Mouse (Mus musculus) CH12.LX (cell line): ENCODE measurements at regions not wholly inside any gene's neighbourhood (a gene's known extent, or its start where the extent isn't known, plus 50 kb on each side); places are given as distances from the start of the nearest gene placed in this dataset.

Source experiments
- DNase-seq: peaks from one replicate; pipeline ENCODE4 v3.0.0-alpha.2; 2013; ENCODE audit errors: extremely low read depth
- H3K27ac ChIP-seq: 2 replicates; pipeline ENCODE4 v1.5.1; 2012; ENCODE audit warnings: low read depth, mild to moderate bottlenecking, control low read depth, moderate library complexity; ENCODE audit not compliant: insufficient read depth
- H3K27me3 ChIP-seq: replicated peaks from 2 replicates; pipeline ENCODE3; 2012; ENCODE audit warnings: inconsistent platforms
- H3K36me3 ChIP-seq, 2 experiments: replicated peaks in 1 of 2; 2 replicates each; pipeline versions ENCODE3 to v1.6.1; 2012; ENCODE audit warnings: inconsistent platforms in 1 of 2, low read length in 1 of 2, mild to moderate bottlenecking in 1 of 2, mixed read lengths in 1 of 2, moderate library complexity in 1 of 2; ENCODE audit not compliant: control insufficient read depth in 1 of 2, insufficient read depth in 1 of 2
- H3K4me1 ChIP-seq, 2 experiments: 2 replicates each; pipeline ENCODE4 v1.6.1; 2012; ENCODE audit warnings: inconsistent platforms in 1 of 2, moderate library complexity in 1 of 2; ENCODE audit not compliant: insufficient read depth in 2 of 2, control insufficient read depth in 1 of 2
- H3K4me2 ChIP-seq: 2 replicates; pipeline ENCODE4 v1.6.1; 2012; ENCODE audit warnings: low read depth, mild to moderate bottlenecking, control low read depth; ENCODE audit not compliant: poor library complexity, insufficient read depth, severe bottlenecking
- H3K4me3 ChIP-seq, 3 experiments: fragments of 150-350 bp in 1 of 3; sonication (generic) in 1 of 3; replicated peaks in 1 of 3; 2 replicates each; pipeline versions ENCODE3 to v1.5.1; 2011 to 2012; ENCODE audit warnings: low read depth in 2 of 3, low read length in 2 of 3, mild to moderate bottlenecking in 2 of 3, moderate library complexity in 2 of 3, control low read depth in 1 of 3, improper control_type of control experiment in 1 of 3, inconsistent platforms in 1 of 3, mixed read lengths in 1 of 3; ENCODE audit not compliant: poor library complexity in 1 of 3
- H3K79me2 ChIP-seq: replicated peaks from 2 replicates; pipeline ENCODE4 v1.6.1; 2012; ENCODE audit warnings: mild to moderate bottlenecking, moderate library complexity; ENCODE audit not compliant: control insufficient read depth, poor library complexity, insufficient read depth, severe bottlenecking; ENCODE audit errors: extremely low read depth
- H3K9ac ChIP-seq: 2 replicates; pipeline ENCODE4 v1.6.1; 2012; ENCODE audit warnings: low read depth, mild to moderate bottlenecking, control low read depth, moderate library complexity; ENCODE audit not compliant: insufficient read depth
- H3K9me3 ChIP-seq: replicated peaks from 2 replicates; pipeline ENCODE3; 2012; ENCODE audit warnings: low read length, inconsistent platforms, mixed read lengths
- CHD1 ChIP-seq: IDR thresholded peaks from 2 replicates; pipeline ENCODE4 v1.6.1; 2012; ENCODE audit warnings: low read depth, low read length, improper control_type of control experiment, inconsistent platforms
- E2F4 ChIP-seq: IDR thresholded peaks from 2 replicates; pipeline ENCODE4 v1.6.1; 2011; ENCODE audit warnings: low read depth, low read length, improper control_type of control experiment; ENCODE audit not compliant: insufficient replicate concordance
- ELF1 ChIP-seq: IDR thresholded peaks from 2 replicates; pipeline ENCODE4 v1.6.1; 2014; ENCODE audit warnings: low read depth, mild to moderate bottlenecking, inconsistent platforms, low read length, improper control_type of control experiment
- ETS1 ChIP-seq: conservative IDR thresholded peaks from 2 replicates; pipeline ENCODE4 v1.6.1; 2012; ENCODE audit warnings: low read depth, mild to moderate bottlenecking, inconsistent platforms, low read length, improper control_type of control experiment, moderate library complexity
- JUN ChIP-seq: IDR thresholded peaks from 2 replicates; pipeline ENCODE4 v1.6.1; 2011; ENCODE audit warnings: low read depth, mild to moderate bottlenecking, low read length, improper control_type of control experiment, moderate library complexity; ENCODE audit not compliant: insufficient read depth
- MEF2A ChIP-seq: IDR thresholded peaks from 2 replicates; pipeline ENCODE4 v1.6.1; 2014; ENCODE audit warnings: low read depth, mild to moderate bottlenecking, inconsistent platforms, low read length, improper control_type of control experiment, borderline replicate concordance
- MXI1 ChIP-seq: IDR thresholded peaks from 2 replicates; pipeline ENCODE4 v1.6.1; 2011; ENCODE audit warnings: mild to moderate bottlenecking, low read depth, low read length, improper control_type of control experiment
- NELFE ChIP-seq: IDR thresholded peaks from 2 replicates; pipeline ENCODE4 v1.6.1; 2011; ENCODE audit warnings: low read depth, low read length, improper control_type of control experiment
- NRF1 ChIP-seq: IDR thresholded peaks from 2 replicates; pipeline ENCODE4 v1.6.1; 2014; ENCODE audit warnings: low read depth, mild to moderate bottlenecking, inconsistent platforms, low read length, improper control_type of control experiment, moderate library complexity
- POLR2AphosphoS2 ChIP-seq: IDR thresholded peaks from 2 replicates; pipeline ENCODE4 v1.6.1; 2011; ENCODE audit warnings: low read depth, low read length, improper control_type of control experiment
- RCOR1 ChIP-seq: conservative IDR thresholded peaks from 2 replicates; pipeline ENCODE4 v1.6.1; 2012; ENCODE audit warnings: low read depth, mild to moderate bottlenecking, inconsistent platforms, low read length, improper control_type of control experiment
- SIN3A ChIP-seq: IDR thresholded peaks from 2 replicates; pipeline ENCODE4 v1.6.1; 2012; ENCODE audit warnings: low read length, improper control_type of control experiment, inconsistent platforms
- TBP ChIP-seq: conservative IDR thresholded peaks from 2 replicates; pipeline ENCODE4 v1.6.1; 2011; ENCODE audit warnings: low read depth, low read length, improper control_type of control experiment
- UBTF ChIP-seq: IDR thresholded peaks from 2 replicates; pipeline ENCODE4 v1.6.1; 2012; ENCODE audit warnings: low read depth, mild to moderate bottlenecking, inconsistent platforms, low read length, improper control_type of control experiment, moderate library complexity
- USF1 ChIP-seq: IDR thresholded peaks from 2 replicates; pipeline ENCODE4 v1.6.1; 2014; ENCODE audit warnings: low read depth, mild to moderate bottlenecking, inconsistent platforms, low read length, improper control_type of control experiment
- ZNF384 ChIP-seq: IDR thresholded peaks from 2 replicates; pipeline ENCODE4 v1.6.1; 2012; ENCODE audit warnings: low read depth, low read length, improper control_type of control experiment, inconsistent platforms
- dilution Hi-C: fragments of 300-500 bp; cut with MboI; formaldehyde crosslinking; loops from 2 replicates; pipeline ENCODE4 v1.14.3; 2020; ENCODE audit warnings: low sequenced_read_pairs; ENCODE audit not compliant: extremely low pct_unique_long_range_greater_than_20kb, extremely low pct_ligation_motif_present
- in situ Hi-C: fragments of 300-500 bp; cut with MboI; formaldehyde crosslinking; loops from 3 replicates; pipeline ENCODE4 v1.14.3; 2019; ENCODE audit warnings: low sequenced_read_pairs, low pct_ligation_motif_present, low pct_unique_long_range_greater_than_20kb, mixed read lengths

DNA sequence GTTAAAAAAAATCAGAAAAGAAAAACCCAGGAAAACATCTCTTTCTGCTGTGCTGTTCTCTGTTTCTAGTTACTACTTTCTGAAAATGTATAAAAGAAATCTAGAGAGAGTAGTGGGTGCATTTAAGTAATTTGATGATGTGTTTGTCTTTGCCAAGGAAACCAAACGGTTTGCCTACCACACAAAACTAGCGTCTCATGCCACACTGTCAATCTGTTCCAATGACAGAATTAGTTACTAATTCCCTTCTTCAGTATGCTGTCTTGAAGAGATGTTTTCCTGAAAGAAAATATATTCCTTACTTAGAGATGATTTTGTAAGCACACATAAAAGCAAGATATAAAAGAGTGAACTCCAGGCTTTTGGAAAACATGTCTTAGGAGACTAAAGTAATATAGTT is 546.2 kb downstream of the Ipmk start:
- peaks cover 31% of the 10 kb centered on the region for H3K9me3 ChIP-seq
- H3K4me1 ChIP-seq = no peaks in the 10 kb centered on the region
- TF ChIP-seq UBTF (no peak), MXI1 (no peak), ZNF384 (no peak), ETS1 (no peak), TBP (no peak), ELF1 (no peak), CHD1 (no peak), JUN (no peak)
- H3K27ac ChIP-seq = no peak overlapping the region
- in situ Hi-C loops = no loop called here
- no peaks in the 10 kb centered on the region for H3K36me3 ChIP-seq
- H3K27me3 ChIP-seq = no peaks in the 10 kb centered on the region
- no peak overlapping the region for H3K4me3 ChIP-seq
- H3K4me2 ChIP-seq = no peak overlapping the region
- no peaks in the 10 kb centered on the region for H3K79me2 ChIP-seq
- no peak overlapping the region for H3K9ac ChIP-seq
- dilution Hi-C loops = no loop called here
- no peak for DNase-seq

DNA sequence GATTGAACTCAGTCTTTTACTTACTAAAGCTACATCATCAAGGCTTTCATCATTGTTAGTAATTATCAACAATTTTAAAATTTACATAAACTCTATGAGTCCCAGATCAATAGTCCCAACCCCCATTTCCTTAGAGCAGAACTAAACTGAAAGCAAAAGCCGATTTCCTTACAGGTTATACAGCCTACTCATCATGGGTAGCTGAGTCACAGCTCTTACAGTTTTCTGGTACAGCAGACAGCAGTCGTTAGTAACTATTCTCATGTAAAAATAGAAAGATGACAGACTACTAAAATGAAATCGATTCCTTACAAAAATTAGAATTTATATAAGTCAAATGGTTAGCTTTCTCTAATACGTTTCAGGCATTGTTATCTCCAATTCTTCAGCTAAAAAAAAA is 557.5 kb downstream of the Ipmk start:
- Histone ChIP-seq H3K4me2 (no peak overlapping the region), H3K79me2 (no peaks in the 10 kb centered on the region), H3K27me3 (no peaks in the 10 kb centered on the region), H3K36me3 (no peaks in the 10 kb centered on the region), H3K27ac (no peak overlapping the region), H3K4me1 (no peaks in the 10 kb centered on the region), H3K9me3 (peaks cover 17% of the 10 kb centered on the region), H3K9ac (no peak overlapping the region), H3K4me3 (no peak overlapping the region)
- no peak for TF ChIP-seq ZNF384
- TF ChIP-seq USF1 = no peak
- no peak for TF ChIP-seq ETS1
- TF ChIP-seq MEF2A = no peak
- TF ChIP-seq POLR2AphosphoS2 = no peak
- TF ChIP-seq CHD1 = no peak
- TF ChIP-seq NRF1 = no peak
- no peak for TF ChIP-seq UBTF
- no peak for TF ChIP-seq SIN3A
- no peak for TF ChIP-seq NELFE
- no peak for TF ChIP-seq RCOR1
- TF ChIP-seq ELF1 = no peak
- TF ChIP-seq E2F4 = no peak
- in situ Hi-C loops = no loop called here
- DNase-seq = peak; percentile 6
- dilution Hi-C loops = no loop called here
